Mouse (Mus musculus): ENCODE measurements at regions not wholly inside any gene's neighbourhood (a gene's known extent, or its start where the extent isn't known, plus 50 kb on each side); places are given as distances from the start of the nearest gene placed in this dataset.

GRCm38 (mm10) chr10:24493936-24494335 lies 101.3 kb upstream of the Ccn2 start:
- no peak overlapping the region for H3K27ac ChIP-seq (ENCODE audit: insufficient read depth, low read depth, low read length)
- TF ChIP-seq CTCF (IDR thresholded peaks at IDR 0.05; ENCODE audit: insufficient read depth, low read depth, low read length): no peak
- TF ChIP-seq POLR2A (IDR thresholded peaks at IDR 0.05; ENCODE audit: insufficient read depth, low read depth, low read length): no peak
- WGBS: 58% methylated on average over 6 of the region's 6 CpGs
- H3K4me3 ChIP-seq (ENCODE audit: insufficient read depth, low read depth, low read length): no peak overlapping the region
- no peaks in the 10 kb centered on the region for H3K4me1 ChIP-seq (ENCODE audit: control insufficient read depth, insufficient read depth, low read length)

- 92% methylated on average over 11 of the region's 11 CpGs for WGBS
Measured at GRCm38 (mm10) chr10:24519795-24520512, 75.3 kb upstream of the Ccn2 start.

GRCm38 (mm10) chr10:24520515-24520914 lies 74.7 kb upstream of the Ccn2 start:
- Histone ChIP-seq H3K4me1 (ENCODE audit: control insufficient read depth, insufficient read depth, low read length) (no peaks in the 10 kb centered on the region), H3K27ac (ENCODE audit: insufficient read depth, low read depth, low read length) (no peak overlapping the region), H3K4me3 (ENCODE audit: insufficient read depth, low read depth, low read length) (no peak overlapping the region)
- TF ChIP-seq POLR2A (IDR thresholded peaks at IDR 0.05; ENCODE audit: insufficient read depth, low read depth, low read length): no peak
- no peak for TF ChIP-seq CTCF (IDR thresholded peaks at IDR 0.05; ENCODE audit: insufficient read depth, low read depth, low read length)
- 81% methylated on average over 3 of the region's 3 CpGs for WGBS

More at GRCm38 (mm10) chr10:24519795-24520512, 75.3 kb upstream of the Ccn2 start:
- H3K4me1 ChIP-seq (ENCODE audit: control insufficient read depth, insufficient read depth, low read length): no peaks in the 10 kb centered on the region
- no peak overlapping the region for H3K27ac ChIP-seq (ENCODE audit: insufficient read depth, low read depth, low read length)
- TF ChIP-seq POLR2A (IDR thresholded peaks at IDR 0.05; ENCODE audit: insufficient read depth, low read depth, low read length) (no peak), CTCF (IDR thresholded peaks at IDR 0.05; ENCODE audit: insufficient read depth, low read depth, low read length) (no peak)
- no peak overlapping the region for H3K4me3 ChIP-seq (ENCODE audit: insufficient read depth, low read depth, low read length)

- TF ChIP-seq CTCF (IDR thresholded peaks at IDR 0.05; ENCODE audit: insufficient read depth, low read depth, low read length) (no peak), POLR2A (IDR thresholded peaks at IDR 0.05; ENCODE audit: insufficient read depth, low read depth, low read length) (no peak)
- 62% methylated on average over 2 of the region's 2 CpGs for WGBS
- H3K27ac ChIP-seq (ENCODE audit: insufficient read depth, low read depth, low read length): no peak overlapping the region
- H3K4me1 ChIP-seq (ENCODE audit: control insufficient read depth, insufficient read depth, low read length): no peaks in the 10 kb centered on the region
- H3K4me3 ChIP-seq (ENCODE audit: insufficient read depth, low read depth, low read length): no peak overlapping the region
Measured at GRCm38 (mm10) chr10:24532776-24533175, 62.5 kb upstream of the Ccn2 start.

GRCm38 (mm10) chr10:24534901-24535300 lies 60.3 kb upstream of the Ccn2 start:
- Histone ChIP-seq H3K4me1 (ENCODE audit: control insufficient read depth, insufficient read depth, low read length) (no peaks in the 10 kb centered on the region), H3K4me3 (ENCODE audit: insufficient read depth, low read depth, low read length) (no peak overlapping the region), H3K27ac (ENCODE audit: insufficient read depth, low read depth, low read length) (no peak overlapping the region)
- WGBS: 88% methylated on average over 11 of the region's 11 CpGs
- TF ChIP-seq CTCF (IDR thresholded peaks at IDR 0.05; ENCODE audit: insufficient read depth, low read depth, low read length) (no peak), POLR2A (IDR thresholded peaks at IDR 0.05; ENCODE audit: insufficient read depth, low read depth, low read length) (no peak)

GRCm38 (mm10) chr10:24535461-24535860 lies 59.8 kb upstream of the Ccn2 start:
- TF ChIP-seq POLR2A (IDR thresholded peaks at IDR 0.05; ENCODE audit: insufficient read depth, low read depth, low read length) (no peak), CTCF (IDR thresholded peaks at IDR 0.05; ENCODE audit: insufficient read depth, low read depth, low read length) (no peak)
- no peaks in the 10 kb centered on the region for H3K4me1 ChIP-seq (ENCODE audit: control insufficient read depth, insufficient read depth, low read length)
- no peak overlapping the region for H3K27ac ChIP-seq (ENCODE audit: insufficient read depth, low read depth, low read length)
- 92% methylated on average over 6 of the region's 6 CpGs for WGBS
- H3K4me3 ChIP-seq (ENCODE audit: insufficient read depth, low read depth, low read length): no peak overlapping the region

- WGBS: 83% methylated on average over 4 of the region's 4 CpGs
- no peak overlapping the region for H3K27ac ChIP-seq (ENCODE audit: insufficient read depth, low read depth, low read length)
- no peak overlapping the region for H3K4me3 ChIP-seq (ENCODE audit: insufficient read depth, low read depth, low read length)
- no peaks in the 10 kb centered on the region for H3K4me1 ChIP-seq (ENCODE audit: control insufficient read depth, insufficient read depth, low read length)
- TF ChIP-seq POLR2A (IDR thresholded peaks at IDR 0.05; ENCODE audit: insufficient read depth, low read depth, low read length): no peak
- TF ChIP-seq CTCF (IDR thresholded peaks at IDR 0.05; ENCODE audit: insufficient read depth, low read depth, low read length): no peak
Measured at GRCm38 (mm10) chr10:24541990-24542389, 53.3 kb upstream of the Ccn2 start.
